Mouse (Mus musculus) CH12.LX (cell line): Measurements from ENCODE around the gene Zfp451.

Experiments used
- CTCF ChIP-seq, 2 experiments: IDR thresholded peaks in 1 of 2; conservative IDR thresholded peaks in 1 of 2; 2 replicates each; pipeline ENCODE4 v1.5.1; 2011 to 2012; ENCODE audit warnings: low read depth in 2 of 2, low read length in 2 of 2, improper control_type of control experiment in 1 of 2, inconsistent platforms in 1 of 2, mild to moderate bottlenecking in 1 of 2, moderate library complexity in 1 of 2
- E2F4 ChIP-seq: IDR thresholded peaks from 2 replicates; pipeline ENCODE4 v1.6.1; 2011; ENCODE audit warnings: low read depth, low read length, improper control_type of control experiment; ENCODE audit not compliant: insufficient replicate concordance
- EP300 ChIP-seq: IDR thresholded peaks from 2 replicates; pipeline ENCODE4 v1.6.1; 2011; ENCODE audit warnings: low read length, improper control_type of control experiment
- JUND ChIP-seq: conservative IDR thresholded peaks from 2 replicates; pipeline ENCODE4 v1.6.1; 2011; ENCODE audit warnings: low read depth, low read length, improper control_type of control experiment
- MAX ChIP-seq: IDR thresholded peaks from 2 replicates; pipeline ENCODE4 v1.6.1; 2011; ENCODE audit warnings: low read length, improper control_type of control experiment
- MXI1 ChIP-seq: IDR thresholded peaks from 2 replicates; pipeline ENCODE4 v1.6.1; 2011; ENCODE audit warnings: mild to moderate bottlenecking, low read depth, low read length, improper control_type of control experiment
- NRF1 ChIP-seq: IDR thresholded peaks from 2 replicates; pipeline ENCODE4 v1.6.1; 2014; ENCODE audit warnings: low read depth, mild to moderate bottlenecking, inconsistent platforms, low read length, improper control_type of control experiment, moderate library complexity
- POLR2A ChIP-seq: IDR thresholded peaks from 2 replicates; pipeline ENCODE4 v1.6.1; 2011; ENCODE audit warnings: low read depth, mild to moderate bottlenecking, improper control_type of control experiment, low read length
- SIN3A ChIP-seq: IDR thresholded peaks from 2 replicates; pipeline ENCODE4 v1.6.1; 2012; ENCODE audit warnings: low read length, improper control_type of control experiment, inconsistent platforms
- ZMIZ1 ChIP-seq: IDR thresholded peaks from 2 replicates; pipeline ENCODE4 v1.6.1; 2012; ENCODE audit warnings: low read depth, mild to moderate bottlenecking, inconsistent platforms, low read length, improper control_type of control experiment

DNA sequence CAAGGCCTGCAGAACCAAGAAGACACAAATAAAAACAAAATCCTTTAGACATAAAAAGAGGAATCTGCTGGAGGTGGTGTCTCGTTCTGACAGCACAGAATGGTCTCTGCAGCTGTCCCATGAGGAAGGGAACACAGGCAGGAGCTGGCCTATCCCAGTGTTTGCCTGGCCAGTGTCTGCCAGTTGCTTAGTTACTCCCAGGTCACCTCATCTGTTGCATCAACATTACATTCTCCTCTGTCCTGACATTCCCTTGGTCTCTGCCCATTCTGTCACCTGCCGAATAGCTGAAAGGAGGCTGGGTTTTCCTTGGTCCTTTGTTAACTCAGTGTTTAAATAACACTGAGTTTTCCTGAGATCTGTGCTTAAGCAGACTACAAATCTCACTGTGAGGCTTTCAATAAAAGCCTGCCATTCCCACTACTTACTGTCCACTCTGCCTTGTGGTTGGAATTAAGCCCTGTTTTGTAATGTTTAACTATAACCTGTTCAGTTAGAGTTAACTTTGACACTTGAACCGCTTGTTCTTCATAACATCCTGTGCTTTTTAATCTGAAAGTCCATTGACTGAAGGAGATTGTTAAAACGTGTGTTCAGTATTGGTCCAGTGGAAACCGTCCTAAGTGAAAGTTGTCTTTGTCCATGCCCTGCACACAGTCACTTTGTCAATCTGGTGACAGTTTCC is 80.3 kb downstream of the Zfp451 start:
- TF ChIP-seq EP300, result no peak
- TF ChIP-seq POLR2A, result no peak
- no peak for TF ChIP-seq JUND
- no peak for TF ChIP-seq CTCF (conservative IDR thresholded peaks at IDR 0.05 in 1 of 2, IDR thresholded peaks at IDR 0.05 in 1 of 2; ENCODE audit: low read depth in 2 of 2, low read length in 2 of 2)
- no peak for TF ChIP-seq SIN3A
- no peak for TF ChIP-seq MAX
- no peak for TF ChIP-seq MXI1
- TF ChIP-seq E2F4, result no peak
- no peak for TF ChIP-seq ZMIZ1
- TF ChIP-seq NRF1, result no peak
